Mouse (Mus musculus) testis, adult 2 months (tissue): ENCODE data around the gene Pi4kb. TPM values are rescaled to one million over a fixed set of nuclear protein-coding genes. Genes with fewer than 3 reads are reported as not detected.
A peak's percentile ranks its signal among the peaks of the same experiment; 100 is the strongest.
"Not testable (repeated sequence)": the region's sequence is repeated elsewhere in the genome, so short reads cannot be mapped to it uniquely, and the experiment has no call there.

Source experiments
- H3K27ac ChIP-seq: fragments of 200-500 bp; 2 replicates; pipeline ENCODE4 v1.5.1; 2012; ENCODE audit warnings: low read depth, low read length; ENCODE audit not compliant: control insufficient read depth, insufficient read depth
- H3K27me3 ChIP-seq: fragments of 200-500 bp; 2 replicates; pipeline ENCODE4 v1.6.1; 2012; ENCODE audit warnings: mild to moderate bottlenecking, low read length, moderate library complexity; ENCODE audit not compliant: control insufficient read depth, insufficient read depth
- H3K36me3 ChIP-seq: fragments of 200-500 bp; 2 replicates; pipeline ENCODE4 v1.6.1; 2012; ENCODE audit warnings: mild to moderate bottlenecking, low read length; ENCODE audit not compliant: control insufficient read depth, insufficient read depth
- H3K4me1 ChIP-seq: fragments of 200-500 bp; 2 replicates; pipeline ENCODE4 v1.6.1; 2012; ENCODE audit warnings: low read length; ENCODE audit not compliant: control insufficient read depth, insufficient read depth
- H3K4me3 ChIP-seq: fragments of 200-500 bp; 2 replicates; pipeline ENCODE4 v1.5.1; 2012; ENCODE audit warnings: low read depth, mild to moderate bottlenecking, low read length, moderate library complexity, mixed read lengths; ENCODE audit not compliant: control insufficient read depth
- CTCF ChIP-seq: fragments of 200-500 bp; IDR thresholded peaks from 2 replicates; pipeline ENCODE4 v1.5.1; 2012; ENCODE audit warnings: low read depth, mild to moderate bottlenecking, inconsistent platforms, low read length, moderate library complexity; ENCODE audit not compliant: control insufficient read depth, insufficient read depth, insufficient replicate concordance
- POLR2A ChIP-seq: fragments of 200-500 bp; IDR thresholded peaks from 2 replicates; pipeline ENCODE4 v1.6.1; 2012; ENCODE audit warnings: low read depth, mild to moderate bottlenecking, inconsistent platforms, low read length, moderate library complexity; ENCODE audit not compliant: control insufficient read depth
- polyA plus RNA-seq: library from polyadenylated mRNA; depleted of rRNA; stranded (reverse); fragments of >200 nt; gene quantifications from 2 replicates; pipeline ENCODE4 v1.2.3, GENCODE M21; 2012

The Pi4kb gene
- polyA plus RNA-seq, 1 experiment = 24.1 TPM

- H3K27ac ChIP-seq = peak overlapping the region; percentile 81; the same call in 1 of the 2 replicates
- peaks cover 9% of the 10 kb centered on the region for H3K4me1 ChIP-seq
- no peak for TF ChIP-seq CTCF
- no peak for TF ChIP-seq POLR2A
- H3K27me3 ChIP-seq = no peaks in the 10 kb centered on the region
- H3K4me3 ChIP-seq = peak overlapping the region; percentile 68
- H3K36me3 ChIP-seq = 0 out of 2 replicates have a peak, but pooled peaks cover 1% of the 10 kb centered on the region
Observed at GRCm38 (mm10) chr3:95025202-95025601, 50.7 kb downstream of the Pi4kb start.

GRCm38 (mm10) chr3:95027057-95027645, 52.6 kb downstream of the Pi4kb start:
- Histone ChIP-seq H3K4me3 (no peak overlapping the region), H3K4me1 (peaks cover 9% of the 10 kb centered on the region), H3K27me3 (no peaks in the 10 kb centered on the region), H3K36me3 (peaks cover 3% of the 10 kb centered on the region; the same call in 1 of the 2 replicates), H3K27ac (no peak overlapping the region)
- TF ChIP-seq POLR2A (no peak), CTCF (no peak)

GRCm38 (mm10) chr3:95027701-95028100, 53.2 kb downstream of the Pi4kb start:
- Histone ChIP-seq H3K27me3 (no peaks in the 10 kb centered on the region), H3K36me3 (peaks cover 3% of the 10 kb centered on the region; the same call in 1 of the 2 replicates), H3K4me1 (peaks cover 9% of the 10 kb centered on the region), H3K4me3 (no peak overlapping the region), H3K27ac (no peak overlapping the region)
- TF ChIP-seq CTCF (no peak), POLR2A (no peak)

- TF ChIP-seq CTCF = no peak
- TF ChIP-seq POLR2A = no peak
- Histone ChIP-seq H3K27ac (no peak overlapping the region), H3K27me3 (no peaks in the 10 kb centered on the region), H3K36me3 (peaks cover 5% of the 10 kb centered on the region), H3K4me1 (peaks cover 9% of the 10 kb centered on the region), H3K4me3 (no peak overlapping the region)
Observed at GRCm38 (mm10) chr3:95028603-95029002, 54.1 kb downstream of the Pi4kb start.

GRCm38 (mm10) chr3:95029291-95029827, 54.8 kb downstream of the Pi4kb start:
- not testable (repeated sequence) for H3K36me3 ChIP-seq, H3K27ac ChIP-seq, H3K27me3 ChIP-seq, H3K4me1 ChIP-seq, H3K4me3 ChIP-seq

- H3K36me3 ChIP-seq = peaks cover 9% of the 10 kb centered on the region
- no peaks in the 10 kb centered on the region for H3K27me3 ChIP-seq
- no peak overlapping the region for H3K4me3 ChIP-seq
- peaks cover under 1% of the 10 kb centered on the region; the same call in 1 of the 2 replicates for H3K4me1 ChIP-seq
- no peak overlapping the region for H3K27ac ChIP-seq
- no peak for TF ChIP-seq POLR2A
- TF ChIP-seq CTCF = no peak
Observed at GRCm38 (mm10) chr3:95029953-95030352, 55.4 kb downstream of the Pi4kb start.

GRCm38 (mm10) chr3:95041625-95042024, 67.1 kb downstream of the Pi4kb start:
- TF ChIP-seq CTCF (no peak), POLR2A (no peak)
- H3K27me3 ChIP-seq = no peaks in the 10 kb centered on the region
- H3K4me3 ChIP-seq = peak overlapping the region; percentile 90; the same call in 1 of the 2 replicates
- H3K27ac ChIP-seq = no peak overlapping the region
- H3K36me3 ChIP-seq = no peaks in the 10 kb centered on the region
- peaks cover 2% of the 10 kb centered on the region for H3K4me1 ChIP-seq
